Mouse (Mus musculus): ENCODE data around the gene Psmb7.

Psmb7 gene

GRCm38 (mm10) chr2:38546748-38547147, 97.1 kb downstream of the Psmb7 start:
- in situ Hi-C loops (cut with MboI; ENCODE audit: low sequenced_read_pairs) = no loop called here

GRCm38 (mm10) chr2:38546222-38546621, 97.7 kb downstream of the Psmb7 start:
- in situ Hi-C loops (cut with MboI; ENCODE audit: low sequenced_read_pairs) = no loop called here

- in situ Hi-C loops (cut with MboI; ENCODE audit: low sequenced_read_pairs) = no loop called here
These were observed 98.2 kb downstream of the Psmb7 start for GRCm38 (mm10) chr2:38545706-38546105.

GRCm38 (mm10) chr2:38544982-38545381, 98.9 kb downstream of the Psmb7 start:
- in situ Hi-C loops (cut with MboI; ENCODE audit: low sequenced_read_pairs) = no loop called here

- in situ Hi-C loops (cut with MboI; ENCODE audit: low sequenced_read_pairs) = no loop called here
These were observed 99.5 kb downstream of the Psmb7 start for GRCm38 (mm10) chr2:38544341-38544740.

- in situ Hi-C loops (cut with MboI; ENCODE audit: low sequenced_read_pairs) = no loop called here
These were observed 100.7 kb downstream of the Psmb7 start for GRCm38 (mm10) chr2:38543158-38543557.

GRCm38 (mm10) chr2:38542366-38542765, 101.5 kb downstream of the Psmb7 start:
- in situ Hi-C loops (cut with MboI; ENCODE audit: low sequenced_read_pairs) = no loop called here

GRCm38 (mm10) chr2:38541570-38541969, 102.3 kb downstream of the Psmb7 start:
- in situ Hi-C loops (cut with MboI; ENCODE audit: low sequenced_read_pairs) = no loop called here

GRCm38 (mm10) chr2:38541101-38541500, 102.8 kb downstream of the Psmb7 start:
- in situ Hi-C loops (cut with MboI; ENCODE audit: low sequenced_read_pairs) = no loop called here

- in situ Hi-C loops (cut with MboI; ENCODE audit: low sequenced_read_pairs) = no loop called here
These were observed 103.2 kb downstream of the Psmb7 start for GRCm38 (mm10) chr2:38540666-38541065.

- in situ Hi-C loops (cut with MboI; ENCODE audit: low sequenced_read_pairs) = no loop called here
These were observed 104.2 kb downstream of the Psmb7 start for GRCm38 (mm10) chr2:38539677-38540076.

All from CH12F3 (cell line).